Mouse (Mus musculus) layer of hippocampus, adult 6 months (tissue): ENCODE data around the gene Kif5c. TPM values are rescaled to one million over a fixed set of nuclear protein-coding genes. Genes with fewer than 3 reads are reported as not detected.

Source experiments
- long read RNA-seq, 2 experiments: library from polyadenylated mRNA; unstranded; transcript quantifications; one replicate each; pipeline ENCODE4 v2.0.0; 2019 to 2020
- polyA plus RNA-seq: library from polyadenylated mRNA; unstranded; fragments of <200 nt; fragmentation: Nextera tagmentation; gene quantifications from 2 replicates; pipeline ENCODE4 v1.2.3, GENCODE M21; 2021

Gene Kif5c
- 152 and 184 TPM in 2 replicates for polyA plus RNA-seq
- long read RNA-seq, experiment 1, full-length matches to known transcripts: 4 of 1,201 reads
- long read RNA-seq, experiment 1, partial matches to known transcripts: 1,178 of 1,201 reads
- long read RNA-seq, experiment 1, other reads (novel, unspliced or antisense): 19 of 1,201 reads
- long read RNA-seq, experiment 2, full-length matches to known transcripts: 163 of 2,052 reads
- long read RNA-seq, experiment 2, partial matches to known transcripts: 1,841 of 2,052 reads
- long read RNA-seq, experiment 2, other reads (novel, unspliced or antisense): 48 of 2,052 reads

DNA sequence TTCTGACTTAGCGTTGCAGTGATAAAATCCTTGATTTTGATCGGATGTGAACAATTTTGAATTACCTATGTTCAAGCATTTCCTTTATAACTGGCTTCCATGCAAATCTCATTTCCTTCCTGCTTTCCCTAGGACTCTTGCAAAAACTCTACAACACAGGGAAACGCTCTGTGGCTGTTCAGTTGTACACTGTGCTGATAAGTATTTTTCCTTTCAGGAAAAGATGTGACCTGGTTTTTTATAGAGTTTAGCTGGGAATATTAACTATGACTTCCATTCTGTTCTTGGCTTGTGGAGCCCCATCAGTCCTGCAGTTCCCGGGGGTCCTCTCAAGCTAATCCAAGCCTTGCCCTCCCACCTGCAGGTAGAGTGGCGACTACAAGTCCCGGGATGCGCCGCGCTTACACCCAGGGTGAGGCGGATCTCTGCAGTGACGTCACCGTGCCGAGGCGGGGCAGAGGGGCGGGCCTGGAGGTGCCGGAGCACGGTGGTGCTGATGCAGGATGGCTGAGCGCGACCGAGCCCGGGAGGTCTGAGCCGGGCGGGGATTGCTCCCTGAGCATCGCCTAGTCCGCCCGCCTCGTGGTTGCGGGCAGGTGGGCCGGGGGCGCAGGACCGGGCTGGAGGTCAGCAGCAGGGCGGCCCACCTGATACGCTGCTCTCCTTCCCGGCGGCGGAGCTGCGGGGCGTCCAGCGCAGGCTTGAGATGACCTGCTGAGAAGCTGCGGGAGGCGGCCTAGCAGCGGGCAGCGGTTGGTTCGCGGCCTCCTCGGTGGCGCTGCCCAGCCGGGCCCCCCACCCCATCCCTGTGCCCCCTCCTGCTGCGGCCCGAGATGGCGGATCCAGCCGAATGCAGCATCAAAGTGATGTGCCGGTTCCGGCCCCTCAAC lies at the start of gene Kif5c:
Kif5c (plus strand) TSS at position 470 of the 890 bp plus-strand sequence.

DNA sequence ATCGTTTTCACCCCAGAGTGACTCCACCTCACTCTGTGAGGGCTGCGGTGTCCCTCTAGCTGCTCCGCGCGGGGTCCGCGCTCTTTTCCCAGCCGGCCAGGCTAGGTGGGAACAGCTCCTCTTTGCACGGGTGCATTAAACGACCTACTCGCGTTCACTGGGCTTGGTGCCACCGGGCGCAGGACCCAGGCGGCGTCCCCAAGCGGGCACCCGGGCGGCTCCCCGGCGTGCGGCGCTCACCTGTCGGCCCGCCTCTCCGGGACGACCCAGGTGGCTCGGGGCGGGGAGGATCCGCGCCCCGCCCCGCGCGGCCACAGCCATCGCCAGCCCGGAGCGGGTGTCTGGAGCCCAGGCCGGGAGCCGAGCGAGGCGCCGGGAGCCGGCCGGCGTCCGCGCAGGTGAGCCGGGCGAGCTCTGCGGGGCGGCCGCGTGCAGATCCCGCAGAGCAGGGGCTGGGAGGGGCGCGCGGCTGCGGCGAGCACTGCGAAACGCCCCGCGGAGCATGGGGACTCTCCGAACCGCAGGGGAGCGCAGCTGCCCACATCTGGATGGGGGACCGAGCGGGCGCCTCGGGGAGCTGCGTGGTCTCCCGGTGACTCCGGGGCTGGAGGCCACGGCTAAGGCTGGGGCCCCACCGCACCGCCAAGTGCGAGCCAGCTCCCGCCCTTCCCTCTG lies 168.4 kb downstream of the Kif5c start, which contains the start of gene Lypd6b:
Lypd6b (plus strand) TSS at position 313 of the 675 bp plus-strand sequence.

Other genes starting within 250 kb of the Kif5c start
- gene Epc2, start 167.8 kb upstream of the Kif5c start, polyA plus RNA-seq: 5.5 and 6.2 TPM in 2 replicates
- gene Lypd6b, start 168.4 kb downstream of the Kif5c start, polyA plus RNA-seq: 2.9 and 3.2 TPM in 2 replicates